Mouse (Mus musculus) kidney, embryonic 16.5 days (tissue): ENCODE measurements around the gene Tuba3a. TPM values are rescaled to one million over a fixed set of nuclear protein-coding genes. Genes with fewer than 3 reads are reported as not detected.
A peak's percentile ranks its signal among the peaks of the same experiment; 100 is the strongest.
"Not testable (repeated sequence)": the region's sequence is repeated elsewhere in the genome, so short reads cannot be mapped to it uniquely, and the experiment has no call there.

ENCODE experiments used
- ATAC-seq: fragments of 200-750 bp; cut with Nextera tagmentation; 2 replicates; pipeline ENCODE4 v1.8.0; 2017; ENCODE audit warnings: moderate TSS enrichment; ENCODE audit not compliant: low FRiP score, low TSS enrichment
- H3K27ac ChIP-seq: fragments of 300-500 bp; sonication (generic); 2 replicates; pipeline ENCODE4 v1.5.1; 2014; ENCODE audit warnings: low read length
- H3K27me3 ChIP-seq: fragments of 300-500 bp; sonication (generic); 2 replicates; pipeline ENCODE4 v1.6.1; 2014; ENCODE audit warnings: low read length, control low read depth, mixed read lengths; ENCODE audit not compliant: insufficient read depth
- H3K36me3 ChIP-seq: fragments of 300-500 bp; sonication (generic); 2 replicates; pipeline ENCODE4 v1.6.1; 2014; ENCODE audit warnings: low read length, control low read depth, mixed read lengths; ENCODE audit not compliant: insufficient read depth
- H3K4me1 ChIP-seq: fragments of 300-500 bp; sonication (generic); 2 replicates; pipeline ENCODE4 v1.6.1; 2014; ENCODE audit warnings: low read length, control low read depth, mixed read lengths; ENCODE audit not compliant: insufficient read depth
- H3K4me2 ChIP-seq: fragments of 300-500 bp; sonication (generic); replicated peaks from 2 replicates; pipeline ENCODE4 v1.6.1; 2014; ENCODE audit warnings: low read depth, low read length
- H3K4me3 ChIP-seq: fragments of 300-500 bp; sonication (generic); 2 replicates; pipeline ENCODE4 v1.5.1; 2014; ENCODE audit warnings: mild to moderate bottlenecking, low read length
- H3K9ac ChIP-seq: fragments of 300-500 bp; sonication (generic); replicated peaks from 2 replicates; pipeline ENCODE4 v1.6.1; 2014; ENCODE audit warnings: low read length
- H3K9me3 ChIP-seq: fragments of 300-500 bp; sonication (generic); 2 replicates; pipeline ENCODE4 v1.6.1; 2016; ENCODE audit warnings: low read length, control low read depth
- WGBS: fragments of 180-500 bp; shearing (Covaris S2); extraction: QIAGEN DNeasy Blood & Tissue Kit; methylation state at CpG from one replicate; pipeline ENCODE4 v1.1.7; 2014; 5-methylcytosine and 5-hydroxymethylcytosine counted together
- polyA plus RNA-seq: library from polyadenylated mRNA; unstranded; fragments of >200 nt; fragmentation: Nextera tagmentation; extraction: Ambion mirVana; gene quantifications from 2 replicates; pipeline ENCODE4 v1.2.1, GENCODE M21; 2015

Tuba3a gene
- polyA plus RNA-seq, 1 experiment from 2014 or later, result 0.65 TPM

GRCm38 (mm10) chr6:125309406-125309805 lies 23.6 kb upstream of the Tuba3a start:
- H3K4me2 ChIP-seq, result no peak overlapping the region
- no peak for ATAC-seq
- H3K27ac ChIP-seq, result no peak overlapping the region
- H3K36me3 ChIP-seq, result peaks cover 33% of the 10 kb centered on the region
- H3K27me3 ChIP-seq, result no peaks in the 10 kb centered on the region
- H3K9me3 ChIP-seq, result no peaks in the 10 kb centered on the region
- no peak overlapping the region for H3K4me3 ChIP-seq
- 45% methylated on average over 5 of the region's 5 CpGs for WGBS
- peaks cover 33% of the 10 kb centered on the region for H3K4me1 ChIP-seq
- no peak overlapping the region for H3K9ac ChIP-seq

DNA sequence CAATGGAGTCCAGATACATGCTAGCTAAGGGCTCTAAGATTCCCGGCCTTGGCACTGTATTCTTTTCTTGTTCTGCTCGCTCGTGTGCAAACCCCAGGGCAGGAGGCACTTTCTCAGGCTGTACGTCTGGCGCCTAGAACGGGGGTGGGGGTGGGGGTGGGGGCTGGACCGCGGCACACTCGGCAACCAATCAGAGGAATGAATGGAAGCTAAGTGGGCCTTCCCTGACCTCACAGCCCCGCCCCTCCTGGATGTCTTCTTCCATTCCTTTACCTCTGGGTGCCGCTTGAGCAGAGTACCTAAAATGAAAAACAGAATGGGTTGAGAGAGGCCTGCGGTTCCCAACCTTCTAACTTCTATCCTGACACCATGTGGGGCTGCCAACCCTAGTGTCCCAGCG lies 23.1 kb upstream of the Tuba3a start:
- H3K27ac ChIP-seq, result no peak overlapping the region
- peaks cover 33% of the 10 kb centered on the region for H3K36me3 ChIP-seq
- H3K4me1 ChIP-seq, result peaks cover 28% of the 10 kb centered on the region
- no peak overlapping the region for H3K4me2 ChIP-seq
- H3K9me3 ChIP-seq, result no peaks in the 10 kb centered on the region
- no peak for ATAC-seq
- H3K27me3 ChIP-seq, result no peaks in the 10 kb centered on the region
- no peak overlapping the region for H3K9ac ChIP-seq
- 23% methylated on average over 13 of the region's 13 CpGs for WGBS
- no peak overlapping the region for H3K4me3 ChIP-seq

GRCm38 (mm10) chr6:125307091-125307490 lies 21.2 kb upstream of the Tuba3a start:
- peaks cover 33% of the 10 kb centered on the region for H3K36me3 ChIP-seq
- WGBS, result 93% methylated on average over 5 of the region's 5 CpGs
- H3K9ac ChIP-seq, result no peak overlapping the region
- H3K4me1 ChIP-seq, result peaks cover 26% of the 10 kb centered on the region
- no peak overlapping the region for H3K27ac ChIP-seq
- H3K4me2 ChIP-seq, result no peak overlapping the region
- no peak overlapping the region for H3K4me3 ChIP-seq
- H3K27me3 ChIP-seq, result no peaks in the 10 kb centered on the region
- no peak for ATAC-seq
- no peaks in the 10 kb centered on the region for H3K9me3 ChIP-seq

- Histone ChIP-seq H3K27ac (no peak overlapping the region), H3K9ac (no peak overlapping the region), H3K4me3 (no peak overlapping the region), H3K36me3 (peaks cover 24% of the 10 kb centered on the region), H3K9me3 (no peaks in the 10 kb centered on the region), H3K27me3 (no peaks in the 10 kb centered on the region), H3K4me1 (peaks cover 17% of the 10 kb centered on the region), H3K4me2 (no peak overlapping the region)
- WGBS, result 84% methylated on average over 6 of the region's 6 CpGs
- no peak for ATAC-seq
These were observed 19.6 kb upstream of the Tuba3a start for GRCm38 (mm10) chr6:125305465-125305864.

- 92% methylated on average over 7 of the region's 7 CpGs for WGBS
- Histone ChIP-seq H3K36me3 (peaks cover 23% of the 10 kb centered on the region), H3K4me1 (peaks cover 16% of the 10 kb centered on the region)
- H3K27ac ChIP-seq, ATAC-seq, H3K9ac ChIP-seq, H3K4me2 ChIP-seq, H3K4me3 ChIP-seq, H3K27me3 ChIP-seq, H3K9me3 ChIP-seq: not testable (repeated sequence)
These were observed 18.6 kb upstream of the Tuba3a start for GRCm38 (mm10) chr6:125304408-125304807.

- no peak overlapping the region for H3K4me3 ChIP-seq
- no peaks in the 10 kb centered on the region for H3K27me3 ChIP-seq
- H3K4me1 ChIP-seq, result peaks cover 10% of the 10 kb centered on the region
- no peak overlapping the region for H3K4me2 ChIP-seq
- 48% methylated on average over 4 of the region's 4 CpGs for WGBS
- peaks cover 18% of the 10 kb centered on the region for H3K36me3 ChIP-seq
- ATAC-seq, result peak; percentile 60; the same call in 1 of the 2 replicates
- H3K27ac ChIP-seq, result 0 out of 2 replicates have a peak overlapping the region, but pooled peaks have one; percentile 12
- no peaks in the 10 kb centered on the region for H3K9me3 ChIP-seq
- no peak overlapping the region for H3K9ac ChIP-seq
These were observed 17.4 kb upstream of the Tuba3a start for GRCm38 (mm10) chr6:125303242-125303641.

- Histone ChIP-seq H3K4me3 (no peak overlapping the region), H3K9ac (no peak overlapping the region), H3K4me2 (no peak overlapping the region), H3K27me3 (no peaks in the 10 kb centered on the region), H3K9me3 (no peaks in the 10 kb centered on the region), H3K27ac (peak overlapping the region; percentile 50; the same call in 1 of the 2 replicates), H3K36me3 (peaks cover 15% of the 10 kb centered on the region), H3K4me1 (peaks cover 10% of the 10 kb centered on the region)
- ATAC-seq, result no peak
- WGBS, result 71% methylated on average over 24 of the region's 24 CpGs
These were observed 16.6 kb upstream of the Tuba3a start for GRCm38 (mm10) chr6:125302231-125302982.

DNA sequence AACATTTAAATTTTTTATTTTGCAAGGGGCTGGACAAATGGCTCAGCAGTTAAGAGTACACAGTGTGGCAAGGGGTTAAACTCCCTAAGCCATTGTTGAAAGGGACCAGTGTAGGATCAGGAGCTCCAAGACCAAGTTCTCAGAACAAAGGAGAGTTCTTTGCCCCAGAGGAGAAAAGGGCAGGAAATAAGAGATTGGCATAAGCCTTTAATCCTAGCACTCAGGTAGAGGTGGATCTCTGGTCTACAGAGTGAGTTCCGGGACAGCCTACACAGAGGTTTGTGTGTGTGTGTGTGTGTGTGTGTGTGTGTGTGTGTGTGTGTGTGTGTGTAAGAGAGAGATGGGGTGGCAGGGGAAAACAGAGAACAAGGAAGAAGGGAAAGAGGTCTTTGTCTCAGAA lies 15.1 kb upstream of the Tuba3a start:
- Histone ChIP-seq H3K36me3 (peaks cover 1% of the 10 kb centered on the region; the same call in 1 of the 2 replicates), H3K9ac (no peak overlapping the region), H3K27ac (no peak overlapping the region), H3K9me3 (no peaks in the 10 kb centered on the region), H3K4me3 (no peak overlapping the region), H3K4me2 (no peak overlapping the region), H3K27me3 (no peaks in the 10 kb centered on the region), H3K4me1 (peaks cover 10% of the 10 kb centered on the region)
- WGBS, result 80% methylated on average over 1 of the region's 1 CpGs
- no peak for ATAC-seq

DNA sequence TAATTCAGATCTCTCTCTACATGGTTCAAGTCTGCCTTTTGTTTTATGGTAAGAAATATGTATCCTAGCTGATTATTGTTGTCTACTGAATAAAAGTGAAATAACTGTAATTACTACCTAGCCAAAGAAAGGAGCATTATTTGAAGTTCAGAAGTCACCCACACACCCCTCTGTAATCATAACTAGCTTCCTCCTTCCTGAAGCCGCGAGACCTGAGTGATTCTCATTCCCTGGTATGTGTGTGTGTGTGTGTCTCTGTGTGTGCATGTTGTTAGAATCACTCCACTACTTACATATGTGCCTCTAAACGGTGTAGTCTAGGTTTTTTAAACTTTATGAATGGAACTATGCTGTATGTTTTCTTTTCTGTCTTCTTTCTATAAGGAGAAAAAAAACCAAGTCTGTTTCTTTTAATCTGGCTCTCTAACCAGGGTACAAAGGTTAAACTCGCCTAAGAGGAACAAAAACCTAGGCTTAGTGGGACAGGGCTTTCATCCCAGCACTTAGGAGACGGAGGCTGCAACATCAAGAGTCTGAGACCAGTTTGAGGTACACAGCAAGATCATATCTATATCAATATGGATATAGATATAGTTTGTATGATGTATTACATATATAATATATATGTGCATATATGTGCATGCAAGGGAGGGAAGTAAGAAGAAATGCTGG lies 11.4 kb upstream of the Tuba3a start:
- WGBS, result 64% methylated on average over 5 of the region's 5 CpGs
- H3K4me3 ChIP-seq, result no peak overlapping the region
- H3K27ac ChIP-seq, result no peak overlapping the region
- ATAC-seq, result no peak
- H3K36me3 ChIP-seq, result no peaks in the 10 kb centered on the region
- H3K9me3 ChIP-seq, result no peaks in the 10 kb centered on the region
- H3K4me1 ChIP-seq, result no peaks in the 10 kb centered on the region
- no peaks in the 10 kb centered on the region for H3K27me3 ChIP-seq
- H3K4me2 ChIP-seq, result no peak overlapping the region
- no peak overlapping the region for H3K9ac ChIP-seq

DNA sequence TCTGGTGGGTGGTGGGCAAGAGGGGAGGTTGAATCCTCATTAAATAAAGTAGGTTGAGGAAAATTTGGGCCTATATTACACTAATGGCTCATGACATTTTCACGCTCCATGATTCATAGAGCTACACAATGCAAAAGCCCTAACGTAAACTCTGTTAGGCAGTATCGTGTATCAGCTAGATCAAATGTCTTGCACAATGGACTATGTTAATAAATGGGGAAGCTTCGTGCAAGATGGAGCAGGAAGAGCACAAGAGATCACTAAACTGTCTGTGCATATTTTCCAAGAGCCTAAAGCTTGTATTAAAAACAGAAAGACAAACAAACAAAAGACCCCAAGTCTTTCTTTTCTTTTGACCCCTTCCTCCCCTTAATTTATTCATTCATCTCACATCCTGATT lies 8.2 kb upstream of the Tuba3a start:
- ATAC-seq, result no peak
- H3K4me1 ChIP-seq, result no peaks in the 10 kb centered on the region
- no peak overlapping the region for H3K27ac ChIP-seq
- H3K9me3 ChIP-seq, result no peaks in the 10 kb centered on the region
- no peak overlapping the region for H3K4me2 ChIP-seq
- 48% methylated on average over 4 of the region's 4 CpGs for WGBS
- H3K4me3 ChIP-seq, result no peak overlapping the region
- no peak overlapping the region for H3K9ac ChIP-seq
- H3K36me3 ChIP-seq, result no peaks in the 10 kb centered on the region
- H3K27me3 ChIP-seq, result no peaks in the 10 kb centered on the region
